Mouse (Mus musculus) WW6 (cell line): ENCODE results near the gene Pdp2.

Source experiments
- DNase-seq: peaks from one replicate; pipeline ENCODE4 v3.0.0-alpha.2; 2013; ENCODE audit warnings: low read depth, low spot score

The Pdp2 gene

DNA sequence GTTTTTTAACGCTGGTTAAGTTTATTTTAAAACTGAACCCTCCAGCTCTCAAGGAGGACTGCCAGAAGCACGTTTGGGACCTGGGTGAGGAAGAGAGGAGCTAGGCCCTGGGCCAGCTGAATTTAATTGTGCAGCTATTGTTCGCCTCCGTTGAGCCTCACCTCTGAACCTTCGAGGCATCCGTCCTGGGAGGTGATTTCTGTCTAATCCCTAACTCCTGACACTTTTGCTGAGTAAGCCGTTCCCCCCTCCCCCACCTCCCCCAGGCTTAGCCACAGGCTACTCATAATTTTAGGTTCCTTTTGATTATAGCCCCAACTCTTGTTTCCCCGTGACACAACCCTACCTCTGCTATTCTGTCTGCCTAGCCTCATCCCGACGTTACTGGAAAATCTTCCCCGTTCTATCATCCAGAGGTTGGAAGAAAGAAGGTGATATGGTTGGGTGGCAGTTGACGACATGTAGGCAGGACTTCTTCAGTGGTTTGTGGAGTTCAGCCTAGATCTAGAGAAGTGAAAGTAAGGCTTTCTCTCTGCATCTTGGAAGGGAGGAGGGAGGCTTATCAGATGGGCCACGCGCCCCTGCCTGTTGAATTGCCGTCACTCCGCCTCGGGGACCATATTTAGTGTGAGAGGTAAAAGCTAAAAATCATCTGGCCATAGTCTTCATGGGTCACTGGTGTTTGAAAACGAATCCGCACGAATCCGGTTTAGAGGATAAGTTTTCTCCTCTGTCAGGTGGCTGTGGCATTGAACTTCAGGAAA lies 4.7 kb downstream of the Pdp2 start:
- no peak for DNase-seq

GRCm38 (mm10) chr8:104597656-104598055 lies 6.4 kb downstream of the Pdp2 start:
- DNase-seq, result no peak

GRCm38 (mm10) chr8:104598496-104598895 lies 7.2 kb downstream of the Pdp2 start:
- no peak for DNase-seq

- no peak for DNase-seq
Measured at GRCm38 (mm10) chr8:104601386-104601785, 10.1 kb downstream of the Pdp2 start.

DNA sequence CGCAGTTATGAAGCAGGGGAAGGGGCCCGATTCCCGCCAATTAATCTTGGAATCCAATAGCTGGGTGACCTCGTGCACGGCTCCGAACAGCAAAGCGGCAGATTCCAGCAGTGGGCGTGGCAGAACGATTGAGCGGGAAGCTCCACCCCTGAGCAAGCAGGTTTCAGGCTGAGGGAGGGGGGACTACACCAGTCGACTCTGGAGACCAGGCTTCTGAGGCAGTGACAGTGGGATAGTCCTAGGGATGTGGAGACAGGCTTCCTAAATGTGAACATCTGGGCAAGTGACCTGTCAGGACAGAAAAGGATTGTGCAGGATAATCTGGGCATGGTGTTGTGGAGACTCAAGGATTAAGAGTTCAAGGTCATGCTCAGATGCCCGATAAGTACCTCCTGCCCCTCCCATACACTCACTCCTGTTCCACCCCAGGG lies 10.7 kb downstream of the Pdp2 start:
- peak; percentile 57 for DNase-seq

- DNase-seq, result peak; percentile 94
Measured at GRCm38 (mm10) chr8:104602468-104603244, 11.4 kb downstream of the Pdp2 start.

GRCm38 (mm10) chr8:104603245-104603593 lies 12.0 kb downstream of the Pdp2 start:
- no peak for DNase-seq

GRCm38 (mm10) chr8:104606329-104606728 lies 15.1 kb downstream of the Pdp2 start:
- no peak for DNase-seq

DNA sequence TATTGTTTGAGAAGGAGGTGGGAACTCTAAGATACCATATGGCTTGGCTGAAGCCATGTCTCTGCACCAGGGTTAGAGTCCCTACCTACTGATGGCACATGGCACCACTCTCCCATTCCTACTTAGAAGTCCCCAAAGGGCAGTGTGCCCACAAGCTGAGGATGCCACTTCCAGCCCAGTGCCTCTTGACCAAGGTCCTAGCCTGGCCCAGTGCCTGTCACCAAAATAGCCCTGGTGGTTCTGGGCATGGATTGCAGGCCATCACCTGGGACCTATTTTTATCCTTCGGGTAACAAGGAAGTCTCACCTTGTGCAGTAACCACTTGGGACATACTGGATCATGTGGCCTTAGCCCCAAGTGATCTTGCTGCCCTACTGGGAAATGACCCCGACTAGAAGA lies 16.7 kb downstream of the Pdp2 start:
- no peak for DNase-seq

DNA sequence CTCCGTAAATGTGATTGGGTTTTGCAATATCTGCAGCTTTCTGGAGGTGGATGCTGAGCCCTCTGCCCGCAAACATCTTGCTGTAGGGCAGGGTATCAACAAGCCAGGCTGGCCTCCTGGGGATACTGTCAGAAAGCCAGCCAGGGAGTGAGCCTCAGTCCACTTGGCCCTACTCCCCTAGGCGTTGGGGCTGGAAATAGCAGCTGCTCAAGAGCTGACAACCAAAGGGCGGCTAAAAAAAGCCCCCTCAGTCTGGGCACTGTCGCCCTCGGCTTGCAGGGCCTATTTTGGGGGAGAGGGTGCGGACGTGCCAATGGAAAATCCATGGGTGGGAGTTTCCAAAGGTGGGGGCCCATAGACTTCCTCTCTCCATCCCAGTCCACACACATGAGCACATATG lies 18.0 kb downstream of the Pdp2 start:
- DNase-seq, result no peak

GRCm38 (mm10) chr8:104610185-104610766 lies 19.0 kb downstream of the Pdp2 start:
- DNase-seq, result no peak

- no peak for DNase-seq
Measured at GRCm38 (mm10) chr8:104611613-104612012, 20.4 kb downstream of the Pdp2 start.

DNA sequence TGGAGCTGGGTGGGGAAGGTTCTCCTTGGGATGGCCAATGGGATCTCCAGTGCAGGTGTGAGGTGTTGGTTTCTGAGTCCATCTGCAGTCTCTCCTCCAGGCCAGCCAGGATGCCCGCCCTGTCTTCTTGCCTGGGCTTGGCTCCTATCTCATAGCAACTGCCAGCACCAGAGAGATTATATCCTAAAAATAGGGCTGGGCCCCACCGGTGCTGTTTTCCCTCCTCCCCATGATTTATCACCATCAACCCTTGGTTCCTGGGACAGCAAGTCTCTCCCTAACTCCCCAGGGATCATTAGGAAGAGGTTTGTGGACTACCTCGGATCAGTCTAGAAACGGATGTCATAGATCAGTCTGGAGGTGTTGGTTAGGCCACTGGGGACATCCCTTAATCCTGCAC lies 21.9 kb downstream of the Pdp2 start:
- DNase-seq, result no peak

DNA sequence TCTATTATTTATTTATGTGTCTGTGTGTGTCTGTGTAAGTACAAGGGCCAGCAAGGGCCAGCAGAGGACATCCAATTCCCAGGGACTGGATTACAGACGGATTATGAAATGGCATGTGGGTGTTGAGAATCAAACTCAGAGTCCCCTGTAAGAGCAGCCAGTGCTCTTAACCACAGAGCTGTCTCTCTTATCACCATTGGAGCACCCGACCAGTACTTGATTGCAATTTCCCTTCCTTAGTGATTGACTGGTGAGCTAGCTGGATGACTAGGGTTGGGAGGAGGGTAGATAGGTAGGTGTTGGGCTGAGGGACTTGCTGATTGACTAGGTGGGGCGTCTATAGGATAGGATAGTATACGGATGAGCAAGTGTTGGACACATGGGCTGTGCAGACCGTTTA lies 29.5 kb downstream of the Pdp2 start:
- no peak for DNase-seq

DNA sequence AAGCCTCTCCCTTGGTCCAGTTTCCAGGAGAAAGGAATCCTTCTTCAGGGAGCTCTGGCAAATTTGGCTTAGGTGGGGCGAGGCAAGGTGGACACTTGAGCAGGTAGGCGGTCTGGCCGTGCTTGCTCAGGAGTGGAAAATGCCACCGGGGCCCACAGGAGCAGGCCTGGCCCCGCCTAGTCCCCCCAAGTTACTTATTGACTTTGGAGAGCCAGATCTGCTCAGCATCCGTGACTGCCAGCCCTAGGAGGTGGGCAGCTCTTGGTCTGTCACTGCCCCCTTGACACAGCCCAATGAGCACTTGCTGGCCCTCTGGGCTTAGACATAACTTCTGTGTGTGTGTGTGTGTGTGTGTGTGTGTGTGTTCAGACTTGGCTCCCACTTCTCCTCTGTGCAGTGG lies 32.9 kb downstream of the Pdp2 start, which contains the start of gene Cdh16:
Gene Cdh16, minus strand, starts transcription at position 236 of the 400 bp plus-strand sequence.
- no peak for DNase-seq

DNA sequence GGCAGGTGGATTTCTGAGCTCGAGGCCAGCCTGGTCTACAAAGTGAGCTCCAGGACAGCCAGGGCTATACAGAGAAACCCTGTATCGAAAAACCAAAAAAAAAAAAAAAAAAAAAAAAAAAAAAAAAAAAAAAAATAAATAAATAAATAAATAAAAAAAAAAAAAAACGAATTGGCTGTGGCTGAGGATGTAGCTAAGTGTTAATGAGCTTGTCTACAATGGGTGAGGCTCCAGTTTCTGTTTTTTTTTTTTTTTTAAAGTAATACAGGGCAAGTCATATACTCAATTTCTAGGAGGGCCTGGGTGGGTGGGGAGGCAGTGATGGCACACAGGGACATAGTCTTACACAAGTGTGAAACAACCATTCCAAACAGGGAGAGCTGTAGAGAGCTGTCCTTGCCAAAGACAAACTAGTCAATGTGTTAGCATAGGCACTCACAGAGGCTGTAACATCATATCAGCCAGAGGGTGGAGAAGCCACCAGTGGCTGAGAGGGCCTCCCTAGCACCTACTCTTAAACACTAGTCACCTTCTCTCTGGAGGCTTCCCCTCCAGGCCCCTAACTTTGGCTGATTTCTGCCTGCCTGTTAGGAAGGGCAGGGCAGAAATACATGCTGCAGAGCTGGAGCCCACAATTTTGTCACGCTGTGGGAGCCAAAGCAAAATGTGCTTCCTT lies 36.0 kb downstream of the Pdp2 start:
- DNase-seq, result no peak

DNA sequence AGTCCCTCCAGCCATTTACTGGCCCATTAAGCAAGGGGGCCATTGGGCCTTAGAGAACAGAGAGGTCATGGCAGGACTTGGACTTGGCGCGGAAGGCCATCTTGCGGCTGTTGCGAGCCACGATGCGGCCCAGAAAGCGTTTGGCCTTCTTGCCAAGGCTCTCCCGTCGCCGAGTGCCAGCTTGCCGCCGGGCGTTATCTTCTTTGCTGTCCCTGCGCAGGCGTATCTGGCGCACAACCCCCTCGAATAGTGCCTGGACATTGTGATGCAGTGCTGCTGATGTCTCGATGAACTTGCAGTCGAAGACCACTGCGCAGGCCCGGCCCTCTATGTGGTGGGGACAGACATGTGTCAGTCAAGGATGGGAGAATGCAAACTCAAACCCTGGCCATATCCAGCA lies 37.2 kb downstream of the Pdp2 start:
- no peak for DNase-seq

GRCm38 (mm10) chr8:104629306-104630110 lies 38.3 kb downstream of the Pdp2 start:
- DNase-seq, result no peak

GRCm38 (mm10) chr8:104630111-104630479 lies 38.8 kb downstream of the Pdp2 start:
- DNase-seq, result no peak

DNA sequence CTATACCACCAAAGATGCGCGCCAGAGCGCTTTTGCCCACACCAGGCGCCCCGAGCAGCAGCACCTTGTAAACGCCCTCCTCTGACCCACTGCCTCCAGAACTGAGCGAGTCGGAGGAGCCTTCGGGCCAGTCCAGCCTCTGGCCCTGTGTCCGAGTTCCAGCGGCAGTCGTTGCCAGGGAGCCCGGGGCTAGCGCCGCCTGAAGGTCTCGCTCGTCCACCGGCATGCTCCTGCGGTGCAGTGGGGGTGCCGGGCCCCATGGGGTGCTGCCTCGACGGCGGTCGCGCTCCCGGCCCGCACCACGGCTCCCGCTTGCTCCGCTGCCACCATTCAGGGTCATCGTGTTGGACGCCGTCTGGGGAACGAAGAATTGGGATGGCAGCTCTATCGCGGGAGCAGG lies 39.3 kb downstream of the Pdp2 start:
- DNase-seq, result no peak

DNA sequence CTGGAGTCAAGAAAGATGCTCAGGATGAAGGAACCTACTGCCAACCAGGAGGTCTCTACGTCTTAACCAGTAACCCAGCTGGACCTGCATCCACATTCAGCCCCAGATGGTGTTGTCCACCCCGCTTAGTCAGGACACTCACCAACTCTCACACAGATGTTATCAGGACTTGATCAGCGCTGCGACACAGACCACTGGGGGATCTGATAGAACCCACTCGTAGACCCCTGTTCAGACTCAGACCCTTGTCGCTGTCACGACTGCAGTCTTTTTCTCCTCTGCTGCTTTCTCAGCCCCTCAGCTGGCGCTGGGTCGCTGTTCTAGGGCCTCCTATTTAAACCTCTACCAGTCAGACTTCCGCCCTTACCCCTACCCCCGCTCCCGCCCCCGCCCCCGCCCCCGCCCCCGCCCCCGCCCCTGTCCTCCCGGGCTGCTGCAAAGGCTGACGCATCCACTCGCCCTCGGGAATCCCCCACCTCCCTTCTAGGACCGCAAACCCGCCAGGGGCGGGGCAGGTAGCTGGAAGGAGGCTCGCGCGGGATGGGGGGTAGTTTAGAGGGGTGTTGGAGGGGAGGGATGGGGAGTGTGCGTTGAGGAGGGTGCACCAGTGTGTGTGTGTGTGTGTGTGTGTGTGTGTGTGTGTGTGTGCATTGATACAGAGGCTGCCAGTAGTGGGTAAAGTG lies 39.9 kb downstream of the Pdp2 start, which contains the start of gene Rrad:
Gene Rrad, minus strand, starts transcription at position 347 of the 683 bp plus-strand sequence.
- no peak for DNase-seq
